Mouse (Mus musculus): ENCODE results near the gene Lipe. TPM values are rescaled to one million over a fixed set of nuclear protein-coding genes. Genes with fewer than 3 reads are reported as not detected.

Gene Lipe
- polyA plus RNA-seq (2012; rRNA removed) = 105 and 109 TPM in 2 replicates

GRCm38 (mm10) chr7:25398610-25399009 is at the start of gene Lipe:
Lipe (minus strand) TSS chr7:25398710.

GRCm38 (mm10) chr7:25412833-25413441 is 14.4 kb upstream of the Lipe start, which contains the start of gene Cxcl17:
Cxcl17 (minus strand) TSS chr7:25412886.

GRCm38 (mm10) chr7:25369058-25369749 is 29.3 kb downstream of the Lipe start, which contains the start of gene Cnfn:
Cnfn (minus strand) TSS chr7:25369724.

Other genes with a start within 250 kb of the Lipe start
- gene Pou2f2, start 219.0 kb downstream of the Lipe start, polyA plus RNA-seq (2012; rRNA removed) = 4.0 and 5.4 TPM in 2 replicates
- 34.0 and 36.0 TPM in 2 replicates for gene Dedd2, start 178.1 kb downstream of the Lipe start, polyA plus RNA-seq (2012; rRNA removed)
- 21.8 and 23.1 TPM in 2 replicates for gene Zfp526, start 177.3 kb downstream of the Lipe start, polyA plus RNA-seq (2012; rRNA removed)
- 129 and 159 TPM in 2 replicates for gene Gsk3a, start 160.9 kb downstream of the Lipe start, polyA plus RNA-seq (2012; rRNA removed)
- 60.5 and 69.1 TPM in 2 replicates for gene Erf, start 147.9 kb downstream of the Lipe start, polyA plus RNA-seq (2012; rRNA removed)
- 123 and 151 TPM in 2 replicates for gene Cic, start 131.0 kb downstream of the Lipe start, polyA plus RNA-seq (2012; rRNA removed)
- gene Pafah1b3, start 100.7 kb downstream of the Lipe start, polyA plus RNA-seq (2012; rRNA removed) = 154 and 172 TPM in 2 replicates
- gene Prr19, start 97.3 kb downstream of the Lipe start, polyA plus RNA-seq (2012; rRNA removed) = 0.12 and 0.18 TPM in 2 replicates
- 0.10 and 0.21 TPM in 2 replicates for gene Tmem145, start 92.6 kb downstream of the Lipe start, polyA plus RNA-seq (2012; rRNA removed)
- 113 and 119 TPM in 2 replicates for gene Megf8, start 81.5 kb downstream of the Lipe start, polyA plus RNA-seq (2012; rRNA removed)
- 3.7 TPM in 1 of 2 replicates, not detected in the other for gene Cnfn, start 29.0 kb downstream of the Lipe start, polyA plus RNA-seq (2012; rRNA removed)
- gene Cxcl17, start 14.2 kb upstream of the Lipe start, polyA plus RNA-seq (2012; rRNA removed) = 7.7 and 9.4 TPM in 2 replicates
- 7.2 and 8.8 TPM in 2 replicates for gene Ceacam1, start 78.9 kb upstream of the Lipe start, polyA plus RNA-seq (2012; rRNA removed)
- gene Ceacam2, start 141.1 kb upstream of the Lipe start, polyA plus RNA-seq (2012; rRNA removed) = 0.03 TPM in 1 of 2 replicates, not detected in the other
- gene Erich4, start 217.2 kb upstream of the Lipe start, polyA plus RNA-seq (2012; rRNA removed) = not detected in 2 replicates
- 51.2 and 60.0 TPM in 2 replicates for gene Dmac2, start 220.7 kb upstream of the Lipe start, polyA plus RNA-seq (2012; rRNA removed)
- 25.7 and 33.2 TPM in 2 replicates for gene B3gnt8, start 227.9 kb upstream of the Lipe start, polyA plus RNA-seq (2012; rRNA removed)

All from ovary, adult 2 months (tissue).